Mouse (Mus musculus) intestine, embryonic 14.5 days (tissue): ENCODE measurements around the gene Hpdl. TPM values are rescaled to one million over a fixed set of nuclear protein-coding genes. Genes with fewer than 3 reads are reported as not detected.

ENCODE experiments used
- ATAC-seq: fragments of 200-750 bp; cut with Nextera tagmentation; replicated peaks from 2 replicates; pipeline ENCODE4 v1.8.0; 2017; ENCODE audit warnings: low read depth, moderate number of reproducible peaks, moderate TSS enrichment, moderate library complexity; ENCODE audit not compliant: low FRiP score, low TSS enrichment
- DNase-seq: peaks from one replicate; pipeline ENCODE4 v3.0.0-alpha.2; 2018; ENCODE audit warnings: low spot score
- H3K27ac ChIP-seq: fragments of 300-500 bp; sonication (generic); 2 replicates; pipeline ENCODE4 v1.5.1; 2014; ENCODE audit warnings: low read depth, mild to moderate bottlenecking, control low read depth
- H3K27me3 ChIP-seq: fragments of 300-500 bp; sonication (generic); replicated peaks from 2 replicates; pipeline ENCODE4 v1.6.1; 2014; ENCODE audit warnings: low read length, control low read depth; ENCODE audit not compliant: control insufficient read depth, insufficient read depth
- H3K36me3 ChIP-seq: fragments of 300-500 bp; sonication (generic); 2 replicates; pipeline ENCODE4 v1.6.1; 2014; ENCODE audit warnings: low read length, control low read depth; ENCODE audit not compliant: control insufficient read depth, insufficient read depth
- H3K4me1 ChIP-seq: fragments of 300-500 bp; sonication (generic); replicated peaks from 2 replicates; pipeline ENCODE4 v1.6.1; 2014; ENCODE audit warnings: low read length, control low read depth, mixed read lengths; ENCODE audit not compliant: control insufficient read depth, insufficient read depth
- H3K4me2 ChIP-seq: fragments of 300-500 bp; sonication (generic); 2 replicates; pipeline ENCODE4 v1.6.1; 2014; ENCODE audit warnings: low read length
- H3K4me3 ChIP-seq: fragments of 300-500 bp; sonication (generic); 2 replicates; pipeline ENCODE4 v1.5.1; 2014; ENCODE audit warnings: low read depth, low read length, control low read depth, mixed read lengths
- H3K9ac ChIP-seq: fragments of 300-500 bp; sonication (generic); 2 replicates; pipeline ENCODE4 v1.6.1; 2014; ENCODE audit warnings: mild to moderate bottlenecking, low read length
- H3K9me3 ChIP-seq: fragments of 300-500 bp; sonication (generic); 2 replicates; pipeline ENCODE4 v1.6.1; 2016; ENCODE audit warnings: low read length, control low read depth; ENCODE audit not compliant: control insufficient read depth
- WGBS: fragments of 180-500 bp; shearing (Covaris S2); extraction: QIAGEN DNeasy Blood & Tissue Kit; methylation state at CpG from one replicate; pipeline ENCODE4 v1.1.7; 2014; 5-methylcytosine and 5-hydroxymethylcytosine counted together
- polyA plus RNA-seq: library from polyadenylated mRNA; unstranded; fragments of >200 nt; fragmentation: Nextera tagmentation; extraction: Ambion mirVana; gene quantifications from 2 replicates; pipeline ENCODE4 v1.2.1, GENCODE M21; 2014

Gene Hpdl
- 1.3 and 1.7 TPM in 2 replicates for polyA plus RNA-seq

- Histone ChIP-seq H3K9ac (peak within 1 kb of the TSS; percentile 34), H3K4me2 (peak within 1 kb of the TSS; percentile 99), H3K9me3 (no peaks in the 10 kb centered on the region), H3K4me1 (peaks cover 11% of the 10 kb centered on the region), H3K27me3 (peaks cover 17% of the 10 kb centered on the region), H3K27ac (no peak within 1 kb of the TSS), H3K4me3 (peak within 1 kb of the TSS; percentile 51), H3K36me3 (peaks cover 11% of the 10 kb centered on the region)
- no peak for ATAC-seq
- 11% methylated on average over 9 of the region's 9 CpGs for WGBS
- no peak for DNase-seq
Observed at GRCm38 (mm10) chr4:116821694-116822016, at the start of gene Hpdl. TSS of gene Hpdl (minus strand) at chr4:116821707.

DNA sequence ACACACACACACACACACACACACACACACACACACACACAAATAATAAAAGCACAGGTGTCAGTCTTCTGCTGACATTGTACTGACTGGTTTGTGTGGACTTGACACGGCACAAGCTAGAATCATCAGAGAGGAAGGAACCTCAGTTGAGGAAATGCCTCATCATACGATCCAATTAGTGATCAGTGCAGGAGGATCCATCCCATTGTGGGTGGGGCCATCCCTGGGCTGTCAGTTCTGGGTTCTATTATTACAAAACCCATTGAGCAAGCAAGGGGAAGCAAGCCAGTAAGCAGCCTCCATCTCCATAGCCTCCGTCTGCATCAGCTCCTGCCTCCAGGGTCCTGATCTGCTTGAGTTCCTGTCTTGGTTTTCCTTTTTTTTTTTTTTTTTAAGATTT lies 48.4 kb upstream of the Hpdl start:
- 77% methylated on average over 3 of the region's 3 CpGs for WGBS
- DNase-seq, result no peak
- H3K4me1 ChIP-seq, result no peaks in the 10 kb centered on the region
- H3K9me3 ChIP-seq, result no peaks in the 10 kb centered on the region
- H3K36me3 ChIP-seq, result no peaks in the 10 kb centered on the region
- no peaks in the 10 kb centered on the region for H3K27me3 ChIP-seq
- ATAC-seq, result no peak
- no peak overlapping the region for H3K4me2 ChIP-seq
- H3K9ac ChIP-seq, result no peak overlapping the region
- H3K27ac ChIP-seq, result no peak overlapping the region
- no peak overlapping the region for H3K4me3 ChIP-seq

- Histone ChIP-seq H3K4me3 (no peak overlapping the region), H3K36me3 (no peaks in the 10 kb centered on the region), H3K4me1 (no peaks in the 10 kb centered on the region), H3K4me2 (no peak overlapping the region), H3K27ac (no peak overlapping the region), H3K9me3 (no peaks in the 10 kb centered on the region), H3K9ac (no peak overlapping the region), H3K27me3 (no peaks in the 10 kb centered on the region)
- WGBS, result 59% methylated on average over 8 of the region's 8 CpGs
- DNase-seq (no peak), ATAC-seq (no peak)
Observed at GRCm38 (mm10) chr4:116862023-116862422, 40.5 kb upstream of the Hpdl start.

DNA sequence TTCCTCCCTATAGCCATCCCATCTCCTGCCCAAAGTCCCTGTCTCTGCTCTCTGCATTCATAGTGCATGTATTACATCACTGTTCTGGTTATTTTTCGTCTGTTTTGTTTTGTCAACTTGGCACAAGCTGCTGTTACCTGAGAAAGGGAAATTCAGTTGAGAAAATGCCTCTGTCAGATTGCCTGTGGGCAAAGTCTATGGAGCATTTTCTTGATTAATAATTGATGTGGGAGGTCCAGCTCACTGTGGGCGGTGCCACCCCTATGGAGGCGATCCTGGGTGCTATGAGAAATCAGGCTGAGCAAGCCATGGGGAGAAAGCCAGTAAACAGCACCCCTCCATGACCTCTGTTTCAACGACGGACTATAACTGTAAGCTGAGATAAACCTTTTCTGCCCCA lies 38.2 kb upstream of the Hpdl start:
- no peak overlapping the region for H3K27ac ChIP-seq
- ATAC-seq (no peak), DNase-seq (no peak)
- no peak overlapping the region for H3K4me2 ChIP-seq
- no peaks in the 10 kb centered on the region for H3K36me3 ChIP-seq
- no peaks in the 10 kb centered on the region for H3K27me3 ChIP-seq
- H3K4me1 ChIP-seq, result no peaks in the 10 kb centered on the region
- H3K4me3 ChIP-seq, result no peak overlapping the region
- WGBS, result 65% methylated on average over 5 of the region's 5 CpGs
- no peaks in the 10 kb centered on the region for H3K9me3 ChIP-seq
- no peak overlapping the region for H3K9ac ChIP-seq

GRCm38 (mm10) chr4:116857203-116857602 lies 35.7 kb upstream of the Hpdl start:
- Histone ChIP-seq H3K9ac (no peak overlapping the region), H3K27ac (no peak overlapping the region), H3K27me3 (no peaks in the 10 kb centered on the region), H3K9me3 (no peaks in the 10 kb centered on the region), H3K4me1 (no peaks in the 10 kb centered on the region), H3K4me2 (no peak overlapping the region), H3K36me3 (no peaks in the 10 kb centered on the region), H3K4me3 (no peak overlapping the region)
- 91% methylated on average over 10 of the region's 10 CpGs for WGBS
- DNase-seq, result no peak
- no peak for ATAC-seq

DNA sequence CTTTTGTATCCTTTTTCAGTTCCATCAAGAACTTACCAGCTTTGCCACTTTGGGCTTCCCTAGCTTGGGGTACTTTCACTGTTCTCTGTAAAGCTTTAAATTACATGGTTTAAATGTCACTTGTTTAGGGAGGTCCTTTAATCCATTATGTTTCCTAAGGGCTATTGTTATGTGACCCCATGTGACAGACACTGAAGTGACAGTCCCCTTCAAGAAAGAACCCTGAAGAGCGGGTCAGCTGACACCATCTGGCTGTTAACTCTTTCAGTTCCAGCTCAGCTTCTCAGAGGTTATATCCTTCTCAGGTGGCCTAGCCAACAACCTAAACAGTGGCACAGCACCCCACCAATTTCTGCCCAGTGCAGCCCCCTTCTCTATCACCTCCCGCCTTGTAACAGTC lies 32.8 kb upstream of the Hpdl start:
- DNase-seq, result no peak
- Histone ChIP-seq H3K9me3 (no peaks in the 10 kb centered on the region), H3K27ac (no peak overlapping the region), H3K4me2 (no peak overlapping the region), H3K4me1 (no peaks in the 10 kb centered on the region), H3K27me3 (no peaks in the 10 kb centered on the region), H3K36me3 (no peaks in the 10 kb centered on the region), H3K4me3 (no peak overlapping the region), H3K9ac (no peak overlapping the region)
- no peak for ATAC-seq
- WGBS, result 22% methylated on average over 2 of the region's 2 CpGs

DNA sequence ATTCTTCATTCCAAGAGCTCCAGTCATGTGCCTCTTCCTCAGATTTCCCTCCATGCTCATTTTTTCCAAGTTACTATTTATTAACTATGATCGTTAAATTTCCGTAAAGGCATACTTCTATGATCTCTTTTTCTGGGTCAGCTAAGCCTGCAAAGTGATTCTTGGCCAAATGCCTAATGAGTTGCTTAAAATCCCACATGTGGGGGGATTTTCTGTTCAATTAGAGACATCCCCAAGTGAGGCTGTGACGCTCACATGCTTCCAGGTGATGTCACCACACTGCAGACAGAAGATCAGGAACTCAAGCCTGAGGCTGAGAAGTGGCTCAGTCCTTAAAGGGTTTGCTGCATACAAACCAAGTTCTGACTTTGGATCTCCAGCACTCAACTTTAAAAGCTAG lies 28.4 kb upstream of the Hpdl start:
- WGBS, result 84% methylated on average over 3 of the region's 3 CpGs
- Histone ChIP-seq H3K27me3 (no peaks in the 10 kb centered on the region), H3K36me3 (no peaks in the 10 kb centered on the region), H3K4me2 (no peak overlapping the region), H3K9me3 (no peaks in the 10 kb centered on the region), H3K4me1 (no peaks in the 10 kb centered on the region), H3K9ac (no peak overlapping the region), H3K4me3 (no peak overlapping the region), H3K27ac (no peak overlapping the region)
- ATAC-seq (no peak), DNase-seq (no peak)

GRCm38 (mm10) chr4:116844324-116844723 lies 22.8 kb upstream of the Hpdl start:
- WGBS, result 97% methylated on average over 3 of the region's 3 CpGs
- Histone ChIP-seq H3K4me2 (no peak overlapping the region), H3K4me3 (no peak overlapping the region), H3K27me3 (peaks cover 6% of the 10 kb centered on the region; the same call in 1 of the 2 replicates), H3K27ac (no peak overlapping the region), H3K4me1 (no peaks in the 10 kb centered on the region), H3K9ac (no peak overlapping the region), H3K9me3 (no peaks in the 10 kb centered on the region), H3K36me3 (no peaks in the 10 kb centered on the region)
- DNase-seq, result no peak
- no peak for ATAC-seq

DNA sequence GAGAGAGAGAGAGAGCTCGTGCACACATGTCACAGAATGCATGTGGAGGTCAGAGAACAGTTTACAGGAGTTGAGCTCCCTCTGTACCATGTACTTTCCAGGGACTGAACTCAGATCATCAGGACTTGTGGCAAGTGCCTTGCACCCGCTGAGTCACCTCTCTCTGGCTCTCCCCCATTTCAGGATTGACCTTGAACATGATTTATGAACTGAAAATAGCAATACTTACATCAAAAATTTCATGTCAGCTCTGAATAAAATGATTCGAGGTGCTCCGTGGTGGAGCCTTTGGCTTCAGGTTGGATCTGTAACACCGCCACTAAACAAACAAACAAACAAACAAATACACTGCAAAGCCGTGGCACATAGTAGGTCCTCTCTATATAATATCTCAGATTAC lies 19.3 kb upstream of the Hpdl start:
- Histone ChIP-seq H3K27me3 (peaks cover 7% of the 10 kb centered on the region; the same call in 1 of the 2 replicates), H3K27ac (no peak overlapping the region), H3K36me3 (no peaks in the 10 kb centered on the region), H3K9me3 (no peaks in the 10 kb centered on the region), H3K4me3 (no peak overlapping the region), H3K9ac (no peak overlapping the region), H3K4me2 (no peak overlapping the region), H3K4me1 (no peaks in the 10 kb centered on the region)
- 83% methylated on average over 6 of the region's 6 CpGs for WGBS
- DNase-seq (no peak), ATAC-seq (no peak)
